Mouse (Mus musculus) cerebellum, adult 9-11 months (tissue): ENCODE results near the gene Lag3.

Experiments
- DNase-seq: peaks from one replicate; pipeline ENCODE4 v3.0.0; 2022

Lag3 gene

DNA sequence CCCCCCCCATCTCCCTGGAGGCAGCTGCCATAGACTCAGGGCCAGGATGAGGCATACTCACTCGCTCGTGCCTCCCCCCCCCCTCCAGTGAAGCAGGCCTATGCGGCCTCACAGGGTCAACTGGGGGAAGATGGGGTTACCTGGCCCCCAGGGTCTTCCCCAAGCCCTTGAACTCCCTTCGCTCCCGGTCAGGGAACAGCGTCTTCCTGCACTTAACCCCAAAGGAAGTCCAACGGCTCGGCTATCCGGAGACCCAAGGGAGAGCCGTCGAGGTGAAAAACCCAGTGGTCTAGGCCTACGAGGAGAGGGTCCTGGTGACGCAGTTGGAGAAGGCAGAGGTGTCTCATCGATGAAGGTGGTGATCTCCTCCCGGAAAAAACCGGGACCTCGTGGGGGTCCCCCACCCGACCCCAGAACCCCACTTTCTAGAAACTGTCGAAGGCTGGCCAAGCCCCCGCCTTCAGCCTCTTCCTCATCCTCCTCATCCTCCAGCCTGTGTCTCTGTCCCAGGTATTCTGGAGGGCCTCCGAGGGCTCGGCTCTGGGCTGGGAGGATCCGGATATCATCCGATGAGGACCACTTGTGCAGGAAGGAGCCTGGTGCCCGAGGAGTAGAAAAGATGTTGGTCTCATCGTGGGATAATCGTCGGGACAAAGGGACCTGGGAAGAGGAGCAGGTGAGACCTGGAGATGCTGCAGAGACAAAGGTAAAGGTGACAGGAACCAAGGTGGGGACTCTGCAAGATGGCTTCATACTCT lies 52.8 kb downstream of the Lag3 start:
- peak; percentile 65 for DNase-seq

DNA sequence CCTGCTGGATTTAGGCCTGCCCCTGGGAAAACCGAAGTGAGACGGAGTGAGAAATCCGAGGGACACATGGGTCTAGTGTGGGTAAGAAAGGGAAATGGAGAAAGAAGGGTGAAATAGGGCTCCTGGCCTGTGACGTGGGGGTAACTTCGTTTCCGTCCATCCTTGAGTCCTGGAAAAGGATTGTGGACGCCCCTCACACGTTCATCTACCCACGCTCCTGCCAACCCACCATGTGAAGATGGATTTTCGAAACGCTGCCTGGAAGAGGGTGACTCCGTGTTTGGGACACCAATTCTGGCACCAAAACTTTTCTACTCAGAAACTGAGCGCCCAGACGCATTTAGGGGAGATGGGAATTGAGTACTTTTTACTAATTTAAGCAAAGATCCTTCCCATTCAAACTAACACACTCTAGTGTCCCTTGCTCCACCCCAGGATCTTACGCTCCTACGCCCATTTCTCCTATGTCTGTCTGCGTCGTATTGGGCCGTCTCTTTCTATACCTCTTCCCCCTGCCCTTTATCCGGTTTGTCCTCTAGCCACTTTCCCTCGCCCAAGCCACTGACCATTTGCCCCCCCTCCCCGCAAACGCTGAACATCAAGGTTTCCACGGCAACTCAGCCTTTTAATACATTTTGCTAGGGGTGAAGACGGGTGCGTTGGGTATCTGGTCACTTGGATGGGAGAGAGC lies 53.5 kb downstream of the Lag3 start:
- DNase-seq: peak; percentile 53

- peak; percentile 94 for DNase-seq
Observed at GRCm38 (mm10) chr6:124856916-124857839, 54.3 kb downstream of the Lag3 start, which contains the start of gene P3h3. Gene P3h3, minus strand, starts transcription at chr6:124857752.

DNA sequence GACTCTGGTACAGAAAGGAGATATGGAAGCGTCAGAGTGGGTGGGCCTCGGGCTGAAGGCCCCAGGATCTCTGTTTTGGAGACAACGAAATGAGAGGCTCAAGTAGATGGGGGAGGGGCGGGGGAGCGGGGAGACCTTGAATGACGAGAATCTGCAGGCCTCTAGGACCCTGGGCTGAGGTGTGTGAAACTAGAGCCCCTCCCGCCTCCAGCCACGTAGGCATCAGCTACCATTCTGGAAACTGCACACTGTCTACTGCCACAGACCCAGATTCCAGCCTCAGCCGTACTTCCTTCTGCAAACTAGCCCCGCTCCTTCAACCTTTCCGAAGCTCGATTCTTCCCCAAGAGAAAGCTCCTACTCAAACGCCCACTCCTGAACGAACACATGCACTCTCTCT lies 55.2 kb downstream of the Lag3 start:
- DNase-seq: peak; percentile 71

DNA sequence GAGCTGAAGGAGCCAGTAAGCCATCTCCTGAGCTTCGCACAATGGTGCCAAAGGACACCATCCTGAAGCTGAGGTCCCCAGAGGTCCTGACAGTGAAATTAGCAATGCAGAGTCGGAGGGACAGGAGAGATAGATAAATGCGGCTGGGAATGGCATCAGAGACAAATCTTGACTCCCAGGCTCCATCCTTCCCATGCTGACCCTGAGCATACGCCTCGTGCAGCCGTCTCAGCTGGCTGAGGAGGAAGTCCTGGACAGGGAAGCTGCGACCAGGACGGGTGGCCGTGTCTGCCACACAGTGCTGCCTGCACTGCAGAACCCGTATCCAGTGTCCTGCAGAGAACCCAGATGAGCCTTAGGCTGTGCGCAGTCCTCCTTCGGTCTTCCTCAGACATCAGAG lies 56.9 kb downstream of the Lag3 start:
- DNase-seq: no peak
